Mouse (Mus musculus) cerebellum, adult 11-12 months (tissue): ENCODE measurements at regions not wholly inside any gene's neighbourhood (a gene's known extent, or its start where the extent isn't known, plus 50 kb on each side); places are given as distances from the start of the nearest gene placed in this dataset.

Experiments
- DNase-seq: peaks from one replicate; pipeline ENCODE4 v3.0.0; 2022

GRCm38 (mm10) chr4:81005507-81006328, 95.3 kb downstream of the Lurap1l start:
- no peak for DNase-seq

DNA sequence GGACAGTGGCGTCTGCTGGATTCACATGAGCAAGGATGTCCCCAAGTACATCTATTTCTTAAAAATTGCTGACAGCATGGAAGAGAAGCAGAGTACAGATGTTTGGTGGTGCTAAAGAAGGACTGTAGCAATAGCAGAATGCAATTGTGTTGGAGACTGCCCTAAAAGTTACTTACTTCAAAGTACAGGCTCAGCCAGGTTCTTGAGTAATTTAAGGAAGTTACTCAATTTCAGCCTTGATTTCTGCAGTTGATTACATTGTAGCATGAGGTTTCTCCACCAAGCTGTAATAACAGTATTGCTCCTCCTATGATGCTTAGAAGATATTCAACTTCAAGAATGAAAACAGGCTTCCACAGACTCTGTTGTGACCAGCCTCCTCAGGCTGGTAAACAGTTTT, 96.1 kb downstream of the Lurap1l start:
- no peak for DNase-seq

DNA sequence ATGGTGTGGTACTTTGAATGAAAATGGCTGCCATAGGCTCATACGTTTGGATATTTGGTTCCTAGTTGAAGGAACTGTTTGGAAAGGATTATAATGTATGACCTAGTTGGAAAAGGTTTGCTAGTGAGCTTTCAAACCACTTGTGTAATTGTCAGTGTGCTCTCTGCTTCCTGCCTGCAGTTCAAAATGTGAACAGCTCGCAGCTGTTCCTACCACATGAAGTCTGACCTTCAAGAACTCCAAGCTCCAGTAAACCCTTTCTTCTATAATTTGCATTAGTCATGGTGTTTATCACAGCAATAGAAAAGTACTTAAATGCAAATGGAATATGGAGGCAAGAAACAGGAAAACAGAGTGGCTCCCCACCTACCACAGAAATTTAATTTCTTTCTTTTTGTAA, 111.4 kb downstream of the Lurap1l start:
- DNase-seq: no peak

GRCm38 (mm10) chr4:81023436-81023983, 113.1 kb downstream of the Lurap1l start:
- DNase-seq: no peak

DNA sequence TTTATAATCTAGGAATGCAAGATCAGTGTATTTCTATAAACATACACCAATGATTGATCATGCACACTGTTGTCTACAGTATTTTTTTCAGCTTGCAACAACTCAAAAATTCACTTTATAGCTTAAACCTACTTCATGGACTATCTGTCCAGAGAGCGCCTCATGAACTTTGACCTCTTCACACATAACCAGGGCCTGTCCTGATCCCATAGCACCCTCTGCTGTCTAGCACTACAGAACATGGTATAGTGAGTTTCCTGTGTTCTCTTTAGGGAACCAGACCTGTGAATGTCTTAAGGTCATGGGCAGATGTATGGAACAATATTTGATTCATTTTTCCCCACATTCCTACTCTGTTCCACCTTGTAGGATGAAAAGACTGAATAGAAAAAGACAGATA, 117.1 kb downstream of the Lurap1l start:
- DNase-seq: no peak

DNA sequence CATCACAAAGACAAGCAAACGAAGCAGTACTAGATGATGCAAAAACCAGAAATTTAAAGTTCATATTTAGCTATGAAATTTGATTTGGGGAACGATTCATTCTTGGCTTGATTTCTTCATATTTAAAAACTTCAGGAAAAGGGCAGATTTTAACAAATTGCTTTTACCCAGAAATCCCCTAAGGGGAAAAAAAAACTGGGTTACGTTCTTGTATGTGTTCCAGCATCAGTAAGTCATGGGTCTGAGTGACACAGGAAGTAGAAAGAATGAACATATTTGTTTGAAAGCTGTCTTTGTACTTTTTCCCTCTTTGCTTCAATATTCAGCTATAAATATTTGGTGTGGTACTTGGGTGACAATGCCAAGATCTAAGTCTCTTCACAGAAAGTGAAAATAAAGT, 120.2 kb downstream of the Lurap1l start:
- DNase-seq: no peak

- DNase-seq: no peak
Observed at GRCm38 (mm10) chr4:81037336-81037902, 127.0 kb downstream of the Lurap1l start.

- no peak for DNase-seq
Observed at GRCm38 (mm10) chr4:81058227-81058626, 147.8 kb downstream of the Lurap1l start.

DNA sequence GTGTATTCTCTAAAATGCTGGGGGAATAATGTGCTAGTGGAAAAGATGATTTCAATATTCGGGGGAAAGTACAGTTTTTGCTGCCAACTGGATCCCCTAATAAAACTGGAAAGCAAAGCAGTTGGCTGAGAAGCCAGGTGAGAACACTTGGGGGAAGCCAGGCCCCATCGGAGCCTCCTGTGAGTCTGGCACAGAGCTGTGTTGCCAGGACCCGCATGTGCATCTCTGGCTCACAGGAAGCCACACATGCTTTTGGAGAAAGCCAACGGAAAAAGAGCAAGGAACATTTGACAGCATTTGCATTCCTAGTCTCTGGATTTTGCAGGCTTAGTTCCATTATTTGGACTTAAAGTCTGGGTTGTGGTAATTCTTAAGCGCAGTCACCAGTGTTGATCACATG, 148.4 kb downstream of the Lurap1l start:
- DNase-seq: no peak

DNA sequence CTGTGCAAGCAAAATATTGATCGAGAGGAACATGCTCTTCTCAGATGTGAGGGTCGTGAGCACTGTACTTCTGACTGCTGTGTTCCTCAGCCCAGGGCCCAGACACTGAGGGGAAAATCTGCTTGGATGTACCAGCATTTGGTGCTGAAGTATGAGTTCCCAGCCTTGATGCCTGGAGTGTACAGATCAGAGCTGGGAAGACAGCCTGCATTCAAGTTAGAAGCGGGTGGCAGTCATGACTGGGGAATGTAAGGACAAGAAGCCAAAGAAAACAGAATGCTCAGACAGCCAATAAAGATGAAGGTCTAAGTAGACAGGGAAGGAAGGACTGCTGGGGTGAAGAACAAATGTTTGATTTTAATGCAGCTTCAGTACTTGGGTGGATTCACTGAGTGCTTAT, 148.9 kb downstream of the Lurap1l start:
- no peak for DNase-seq

GRCm38 (mm10) chr4:81082290-81082947, 172.0 kb downstream of the Lurap1l start:
- DNase-seq: no peak

DNA sequence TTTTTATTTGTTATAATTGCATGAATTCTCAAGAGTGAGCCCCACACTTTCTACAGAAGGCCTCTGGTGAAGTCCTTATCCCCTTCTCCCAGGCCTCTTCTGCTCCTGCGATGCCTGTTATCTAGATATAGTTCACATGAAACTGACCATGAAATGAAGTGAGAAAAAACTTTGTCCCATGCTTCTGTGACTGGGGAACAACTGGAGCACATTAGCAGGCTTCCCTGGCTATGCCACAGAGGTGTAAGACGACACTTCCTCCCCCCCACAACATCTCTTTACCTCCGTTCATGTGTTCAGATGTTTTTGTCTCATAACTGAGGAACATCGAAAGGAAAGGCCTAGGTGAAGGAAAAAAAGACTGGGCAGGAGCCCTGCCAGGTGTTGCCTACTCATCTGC, 174.7 kb downstream of the Lurap1l start:
- DNase-seq: no peak

DNA sequence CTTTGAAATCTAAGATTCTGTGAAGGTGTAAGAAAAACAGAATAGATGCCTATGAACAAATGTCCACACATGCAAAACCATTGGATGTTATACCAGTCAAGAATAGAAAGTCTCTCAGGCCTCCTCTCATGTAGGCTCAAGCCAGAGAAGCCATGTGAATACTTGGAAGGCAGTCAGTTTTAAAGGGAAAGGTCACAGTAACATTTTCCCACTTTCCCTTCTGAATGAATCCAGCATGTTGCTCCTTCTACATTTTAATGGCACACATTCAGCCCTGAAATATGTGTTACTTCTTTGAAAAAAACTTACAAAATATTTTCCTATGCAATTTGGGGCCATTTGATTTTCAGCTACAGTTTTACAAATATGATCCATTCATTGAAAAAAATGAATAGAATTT, 186.1 kb downstream of the Lurap1l start:
- DNase-seq: no peak

GRCm38 (mm10) chr4:81097597-81097996, 187.2 kb downstream of the Lurap1l start:
- DNase-seq: no peak

DNA sequence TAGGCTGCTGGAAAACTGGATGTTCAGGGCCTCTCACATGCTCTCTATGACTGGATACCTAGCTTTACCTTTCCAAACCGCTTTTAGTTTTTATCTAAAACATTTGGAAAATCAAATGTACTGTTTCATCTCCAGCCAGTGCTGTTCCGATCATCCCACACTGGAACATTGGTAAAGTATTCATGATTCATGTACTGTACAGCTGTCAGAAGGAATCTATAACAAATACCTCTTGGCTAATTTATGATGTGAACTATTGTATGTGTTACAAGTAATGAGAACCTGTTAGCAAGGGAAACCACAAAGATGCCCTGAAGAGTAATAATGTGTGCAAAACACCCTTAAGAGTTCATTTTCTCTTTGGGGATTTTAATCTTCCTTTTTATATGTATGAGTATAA, 190.6 kb downstream of the Lurap1l start:
- no peak for DNase-seq

- no peak for DNase-seq
Observed at GRCm38 (mm10) chr4:81111307-81111706, 200.9 kb downstream of the Lurap1l start.

- no peak for DNase-seq
Observed at GRCm38 (mm10) chr4:81116411-81116810, 206.0 kb downstream of the Lurap1l start.

GRCm38 (mm10) chr4:81124155-81124554, 213.7 kb downstream of the Lurap1l start:
- no peak for DNase-seq

GRCm38 (mm10) chr4:81129874-81130273, 219.4 kb downstream of the Lurap1l start:
- no peak for DNase-seq

GRCm38 (mm10) chr4:81173111-81173510, 262.7 kb downstream of the Lurap1l start:
- no peak for DNase-seq

GRCm38 (mm10) chr4:81177443-81178041, 265.1 kb downstream of the Mpdz start:
- DNase-seq: no peak

GRCm38 (mm10) chr4:81178047-81178781, 264.4 kb downstream of the Mpdz start:
- no peak for DNase-seq

- peak; percentile 77 for DNase-seq
Observed at GRCm38 (mm10) chr4:81178782-81179135, 263.9 kb downstream of the Mpdz start.
